Mouse (Mus musculus) adrenal gland, postnatal 4 days (tissue): Measurements from ENCODE around the gene Samd11. TPM values are rescaled to one million over a fixed set of nuclear protein-coding genes. Genes with fewer than 3 reads are reported as not detected.
A peak's percentile ranks its signal among the peaks of the same experiment; 100 is the strongest.

Source experiments
- DNase-seq, 2 experiments: peaks; one replicate each; pipeline ENCODE4 v3.0.0; 2021 to 2022; ENCODE audit warnings: low spot score in 2 of 2, mixed read lengths in 2 of 2
- long read RNA-seq, 2 experiments: library from polyadenylated mRNA; stranded (forward); transcript quantifications; one replicate each; pipeline ENCODE4 v2.0.0; 2021
- total RNA-seq, 2 experiments: library from RNA; stranded (reverse); gene quantifications; 2 replicates each; pipeline ENCODE4 v1.2.3; 2021

The Samd11 gene
- 1 to 10 TPM; 5.9 to 8.0 TPM for total RNA-seq
- long read RNA-seq, experiment 1, partial matches to known transcripts = 0 of 4 reads
- long read RNA-seq, experiment 1, other reads (novel, unspliced or antisense) = 3 of 4 reads
- long read RNA-seq, experiment 2, partial matches to known transcripts = 0 of 10 reads
- long read RNA-seq, experiment 2, other reads (novel, unspliced or antisense) = 9 of 10 reads

DNA sequence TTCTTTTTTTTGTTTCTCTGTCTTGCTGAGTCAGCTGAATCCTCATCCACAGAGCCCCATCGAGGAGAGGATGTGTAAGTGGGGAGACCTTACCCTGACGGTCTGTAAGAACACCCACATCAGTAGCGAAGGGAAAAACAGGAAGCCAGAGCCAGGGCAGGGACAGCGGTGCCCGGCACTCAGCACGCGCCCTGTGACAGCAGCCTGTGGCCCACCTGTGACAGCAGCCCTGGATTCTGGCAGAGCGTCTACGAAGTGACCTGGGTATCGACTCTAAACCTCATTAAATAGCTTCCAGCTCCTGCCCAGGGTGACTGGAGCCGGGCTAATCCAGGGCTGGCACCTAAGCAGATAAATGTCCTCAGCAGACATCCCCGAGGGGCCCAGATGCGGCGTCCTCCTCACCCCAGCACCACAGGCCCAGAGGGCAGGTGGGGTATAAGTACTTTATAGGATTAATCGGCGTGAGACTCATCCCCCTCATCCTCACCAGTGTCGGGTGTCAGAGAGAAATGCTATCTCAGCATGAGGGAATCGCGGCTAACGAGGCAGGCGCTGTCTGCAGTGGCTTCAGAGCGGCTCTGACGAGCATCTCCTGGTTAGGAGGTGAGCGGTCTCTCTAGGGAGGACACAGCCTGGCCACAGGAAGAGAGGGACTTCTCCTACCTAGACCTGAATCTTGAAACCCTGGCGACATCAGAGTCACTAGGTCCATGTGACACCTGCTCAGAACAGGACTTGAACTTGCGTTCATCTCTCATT is at the start of gene Samd11:
Gene Samd11, minus strand, starts transcription at position 580 of the 762 bp plus-strand sequence.
- DNase-seq = no peak

DNA sequence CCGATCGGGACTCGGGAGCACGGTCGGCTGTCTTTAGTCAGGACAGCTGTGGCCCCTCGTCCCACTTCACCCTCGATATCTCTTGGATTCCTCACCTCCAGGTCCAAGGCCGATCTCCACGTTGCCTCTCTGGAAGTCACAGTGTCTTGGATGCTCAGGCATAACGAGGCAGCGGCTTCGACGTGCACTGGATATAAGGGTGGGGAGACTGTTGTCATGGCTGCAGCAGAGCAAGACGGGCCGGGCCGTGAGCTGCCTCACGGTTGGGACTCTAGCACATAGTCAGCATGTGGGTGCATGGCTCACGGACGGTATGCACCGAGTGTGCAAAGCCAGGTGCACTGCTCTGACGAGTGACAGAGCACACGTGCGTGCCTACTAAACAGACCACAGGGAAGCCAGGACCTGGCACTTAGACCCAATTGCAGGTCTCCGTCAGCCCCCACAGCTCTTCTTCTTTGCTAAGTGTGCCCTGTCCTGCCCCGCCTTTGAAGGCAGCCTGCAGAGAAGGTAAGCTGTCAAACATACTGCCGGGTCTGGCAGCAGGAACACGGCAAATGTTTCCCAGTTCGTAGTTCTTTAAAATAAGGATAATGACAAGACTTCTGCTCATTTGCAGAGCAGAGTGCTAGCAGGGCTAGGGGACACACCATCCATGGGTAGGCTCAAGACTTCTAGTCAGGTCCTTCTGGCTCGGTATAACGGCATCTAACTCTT is 938 bp downstream of the Samd11 start:
- DNase-seq = no peak

DNA sequence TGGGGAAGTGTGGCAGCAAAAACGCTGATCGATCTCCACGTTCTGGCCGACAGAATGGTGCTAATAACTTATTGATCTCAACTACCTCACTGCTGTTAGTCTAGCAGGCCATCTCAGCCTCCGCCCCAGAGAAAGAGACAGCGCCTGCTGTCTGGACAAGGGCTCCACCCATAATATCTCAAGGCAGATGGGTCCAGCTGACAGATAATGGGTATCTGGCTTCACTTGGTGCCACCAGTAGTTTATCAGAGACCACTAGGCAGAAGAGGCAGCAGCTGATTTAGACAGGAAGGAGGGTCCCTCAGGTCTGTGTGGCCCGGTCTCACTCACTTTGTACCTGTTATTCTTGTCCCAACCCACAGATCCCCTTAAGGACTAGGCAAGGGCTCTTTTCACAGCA is 2.4 kb downstream of the Samd11 start:
- no peak for DNase-seq

GRCm38 (mm10) chr4:156252619-156253018 is 2.8 kb downstream of the Samd11 start:
- no peak for DNase-seq

DNA sequence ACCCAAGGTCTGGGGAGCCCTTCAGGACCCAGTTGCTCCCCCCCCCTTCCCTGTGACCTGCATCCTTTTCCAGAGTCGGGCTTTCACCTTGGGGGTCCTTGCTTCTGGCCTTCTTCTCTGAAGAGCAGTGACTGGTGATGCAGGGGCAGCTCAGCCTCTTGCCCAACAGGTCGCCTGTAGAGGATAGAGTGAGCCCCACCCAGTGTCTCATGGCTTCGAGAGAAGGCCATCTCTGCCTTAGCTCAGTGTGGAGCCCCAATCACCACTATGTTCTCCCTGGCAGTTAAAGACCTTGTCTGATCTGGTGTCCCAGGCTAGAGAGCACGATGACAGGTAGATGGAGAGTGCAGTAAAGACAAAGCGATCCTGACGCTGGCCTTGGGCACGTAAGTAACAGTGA is 3.3 kb downstream of the Samd11 start:
- DNase-seq = no peak

- no peak for DNase-seq
Measured at GRCm38 (mm10) chr4:156251081-156251480, 4.4 kb downstream of the Samd11 start.

- no peak for DNase-seq
Measured at GRCm38 (mm10) chr4:156249567-156249966, 5.9 kb downstream of the Samd11 start.

DNA sequence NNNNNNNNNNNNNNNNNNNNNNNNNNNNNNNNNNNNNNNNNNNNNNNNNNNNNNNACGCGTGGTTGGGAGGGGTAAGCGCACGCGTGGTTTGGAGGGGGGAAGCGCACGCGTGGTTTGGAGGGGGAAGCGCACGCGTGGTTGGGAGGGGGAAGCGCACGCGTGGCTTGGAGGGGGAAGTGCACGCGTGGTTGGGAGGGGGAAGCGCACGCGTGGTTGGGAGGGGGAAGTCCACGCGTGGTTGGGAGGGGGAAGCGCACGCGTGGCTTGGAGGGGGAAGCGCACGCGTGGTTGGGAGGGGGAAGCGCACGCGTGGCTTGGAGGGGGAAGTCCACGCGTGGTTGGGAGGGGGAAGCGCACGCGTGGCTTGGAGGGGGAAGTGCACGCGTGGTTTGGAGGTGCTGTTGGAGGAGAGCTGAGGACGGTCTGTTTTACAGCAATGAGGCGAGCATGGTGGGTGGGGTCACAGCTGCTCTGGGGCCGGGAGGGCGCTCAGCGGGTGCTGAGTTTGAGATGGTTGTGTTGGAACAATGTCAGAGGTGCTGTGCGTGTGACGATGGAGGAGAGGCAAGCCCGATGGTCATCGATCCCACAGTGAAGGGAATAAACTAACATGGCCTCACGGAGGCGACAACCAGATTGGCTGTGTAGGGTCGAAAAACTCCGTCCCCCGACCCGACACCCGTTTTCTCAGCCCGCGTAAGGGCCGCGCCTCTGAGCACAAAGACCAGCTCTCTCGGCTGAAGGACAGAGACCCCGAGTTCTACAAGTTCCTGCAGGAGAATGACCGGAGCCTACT is 18.6 kb downstream of the Samd11 start:
- DNase-seq = no peak

DNA sequence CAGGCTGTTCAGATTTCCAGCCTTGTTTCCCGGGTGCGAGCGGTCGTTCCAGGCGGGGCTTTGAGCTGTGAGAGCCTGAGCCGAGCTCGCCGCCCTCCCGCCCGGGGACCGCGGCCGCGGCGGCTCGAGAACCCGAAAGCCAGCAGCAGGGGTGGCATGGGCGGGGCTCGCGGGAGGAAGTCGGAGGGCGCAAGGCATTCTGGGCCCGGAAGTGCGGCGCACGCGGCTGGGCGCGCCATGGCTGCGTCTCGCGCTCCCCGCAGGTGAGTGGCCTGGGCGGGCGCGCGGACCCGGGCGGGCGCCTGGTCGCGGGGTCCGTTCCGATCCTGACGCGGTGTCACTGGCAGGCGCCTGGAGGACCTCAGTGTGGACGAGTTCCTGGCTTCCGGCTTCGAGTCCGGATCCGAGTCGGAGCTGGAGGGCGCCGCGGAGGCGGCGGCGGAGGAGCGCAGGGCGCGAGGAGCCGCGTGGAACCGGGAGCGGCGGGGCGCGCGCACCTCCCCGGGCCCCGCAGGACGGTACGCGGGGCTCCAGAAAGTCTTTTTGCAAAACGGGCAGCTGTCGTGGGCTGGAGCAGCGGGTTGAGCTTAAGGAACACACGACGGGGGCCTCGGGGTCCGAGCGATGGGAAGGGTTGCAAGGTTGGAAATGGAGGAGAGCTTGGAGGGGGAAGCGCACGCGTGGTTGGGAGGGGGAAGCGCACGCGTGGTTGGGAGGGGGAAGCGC is 19.5 kb downstream of the Samd11 start, which contains the start of gene Noc2l:
Gene Noc2l, plus strand, starts transcription at position 203 of the 726 bp plus-strand sequence.
- DNase-seq = peak; percentile 77 to 79

DNA sequence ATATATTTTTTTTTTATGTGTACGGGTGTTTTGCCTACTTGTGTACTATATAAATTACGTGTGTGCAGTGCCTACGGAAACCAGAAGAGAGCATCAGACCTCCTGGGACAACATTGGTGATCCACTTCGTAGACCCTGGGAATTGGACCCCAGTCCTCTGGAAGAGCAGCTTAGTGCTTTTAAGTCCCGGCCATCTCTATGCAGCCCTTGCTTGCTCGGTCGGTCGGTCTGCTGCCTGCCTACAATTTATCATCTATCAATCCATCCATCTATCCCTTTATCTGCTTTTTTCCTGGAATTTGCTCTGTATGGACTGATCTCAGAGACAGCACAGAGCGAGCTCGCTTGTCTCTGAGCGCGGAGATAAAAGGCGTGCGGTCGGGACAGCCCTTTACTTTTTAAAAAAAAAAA is 20.1 kb downstream of the Samd11 start:
- DNase-seq = no peak

DNA sequence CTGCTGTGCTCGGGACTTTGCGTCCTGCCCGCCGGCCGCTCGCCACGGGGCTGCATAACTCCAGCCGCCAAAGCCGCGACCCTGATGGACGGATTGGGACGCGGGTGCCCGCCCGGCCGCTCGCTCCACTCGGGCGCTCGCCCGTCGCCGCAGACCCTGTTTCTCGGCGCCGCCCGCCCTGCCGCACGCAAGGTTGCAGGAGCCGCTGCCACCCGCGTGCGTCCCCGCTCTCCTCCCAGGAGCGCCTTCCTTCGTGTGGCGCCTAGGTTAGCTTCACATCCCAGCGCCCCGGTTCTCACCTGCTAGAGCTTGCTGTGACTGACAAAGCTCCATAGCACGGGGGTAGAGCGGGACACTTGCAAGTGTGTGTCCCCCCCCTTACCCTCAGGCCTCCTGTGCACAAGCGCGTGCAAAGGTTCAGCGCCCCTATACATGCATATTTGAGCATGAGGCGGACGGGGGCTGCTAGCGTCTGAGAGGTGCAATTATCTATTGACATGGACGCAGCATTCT is 20.7 kb downstream of the Samd11 start, which contains the start of gene Plekhn1:
Gene Plekhn1, minus strand, starts transcription at position 157 of the 513 bp plus-strand sequence.
- DNase-seq = peak; percentile 57 to 67

- no peak for DNase-seq
Measured at GRCm38 (mm10) chr4:156234021-156234501, 21.4 kb downstream of the Samd11 start.

DNA sequence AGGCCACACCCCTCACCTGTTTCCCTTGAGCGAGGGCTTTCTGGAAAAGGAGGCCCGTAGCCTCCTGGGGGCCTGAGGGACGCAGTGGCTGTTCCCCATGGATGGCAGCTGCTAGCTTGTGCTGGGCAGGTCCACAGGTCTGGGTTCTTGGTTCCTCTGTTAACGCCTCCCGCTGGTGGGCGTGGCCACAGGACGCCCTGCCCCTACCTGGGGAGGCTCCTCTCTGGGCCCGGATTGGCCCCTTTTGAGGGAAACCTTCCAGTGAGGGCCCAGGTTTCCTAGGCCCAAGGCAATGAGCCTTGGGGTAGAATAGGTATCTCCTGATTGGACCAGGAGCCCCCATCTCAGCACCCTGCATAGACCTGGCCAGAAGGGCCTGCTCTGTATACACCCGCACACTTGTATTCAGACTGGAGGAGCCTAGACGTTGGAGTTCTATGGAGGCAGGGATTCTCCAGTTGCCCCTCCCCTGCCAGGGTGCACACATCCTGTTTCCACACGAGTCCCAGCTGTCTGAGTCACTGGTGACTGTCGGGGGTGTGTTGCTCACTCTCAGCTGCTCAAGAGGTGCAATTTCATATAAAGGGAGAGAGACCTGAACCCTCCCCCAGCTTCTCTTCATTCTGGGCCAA is 26.9 kb downstream of the Samd11 start:
- no peak for DNase-seq

GRCm38 (mm10) chr4:156227752-156228392 is 27.6 kb downstream of the Samd11 start:
- DNase-seq = no peak

DNA sequence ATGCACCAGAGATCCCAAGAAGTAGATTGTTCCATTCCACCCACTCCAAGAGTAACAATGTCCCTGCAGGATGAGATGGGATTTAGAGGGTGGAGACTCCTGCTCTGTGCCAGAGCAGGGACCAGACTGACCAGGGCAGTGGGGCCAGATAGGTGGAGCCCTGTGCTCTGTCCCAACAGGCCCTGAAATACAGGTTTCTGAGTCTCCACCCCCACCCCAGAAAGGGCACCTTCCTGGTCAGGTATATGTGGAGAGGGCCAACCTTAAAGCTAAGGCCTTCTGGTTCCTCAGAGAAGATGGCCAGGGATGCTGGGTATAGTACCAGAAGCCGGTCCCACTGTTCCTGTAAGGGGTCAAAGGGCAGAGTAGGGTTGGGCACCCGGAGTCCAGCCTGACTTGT is 31.2 kb downstream of the Samd11 start:
- no peak for DNase-seq

GRCm38 (mm10) chr4:156219936-156220335 is 35.5 kb downstream of the Samd11 start:
- DNase-seq = no peak

GRCm38 (mm10) chr4:156217838-156218237 is 37.6 kb downstream of the Samd11 start:
- no peak for DNase-seq

- no peak for DNase-seq
Measured at GRCm38 (mm10) chr4:156217022-156217669, 38.3 kb downstream of the Samd11 start.

DNA sequence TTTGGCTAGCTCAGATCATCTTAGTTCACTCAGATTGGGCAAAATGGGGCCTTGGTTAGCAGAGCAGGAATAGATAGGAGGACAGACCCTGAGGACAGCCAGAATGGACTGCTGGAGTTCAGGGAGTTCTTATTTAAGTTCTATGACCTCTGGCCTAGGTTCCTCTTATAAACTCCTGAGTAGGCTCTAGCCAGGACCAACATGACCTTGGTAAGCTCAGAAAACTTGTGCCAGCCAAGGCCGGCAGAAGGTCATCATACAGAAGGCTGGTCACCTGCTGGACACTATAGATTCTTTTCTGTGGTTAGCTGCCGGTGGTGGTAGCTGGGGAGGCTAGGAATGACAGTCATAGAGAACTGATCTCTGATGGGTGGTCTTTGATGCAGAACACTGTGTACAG is 39.3 kb downstream of the Samd11 start:
- no peak for DNase-seq
